Mouse (Mus musculus) cortical plate, adult 2 months (tissue): ENCODE results near the gene Ubox5.

ENCODE experiments used
- CTCF ChIP-seq: fragments of 200-500 bp; IDR thresholded peaks from 2 replicates; pipeline ENCODE4 v1.5.1; 2011; ENCODE audit warnings: mild to moderate bottlenecking, control low read depth, low read length; ENCODE audit not compliant: insufficient read depth; ENCODE audit errors: extremely low read depth
- POLR2A ChIP-seq: fragments of 200-500 bp; IDR thresholded peaks from 2 replicates; pipeline ENCODE4 v1.6.1; 2011; ENCODE audit warnings: mild to moderate bottlenecking, low read length, control low read depth; ENCODE audit not compliant: insufficient read depth; ENCODE audit errors: extremely low read depth

DNA sequence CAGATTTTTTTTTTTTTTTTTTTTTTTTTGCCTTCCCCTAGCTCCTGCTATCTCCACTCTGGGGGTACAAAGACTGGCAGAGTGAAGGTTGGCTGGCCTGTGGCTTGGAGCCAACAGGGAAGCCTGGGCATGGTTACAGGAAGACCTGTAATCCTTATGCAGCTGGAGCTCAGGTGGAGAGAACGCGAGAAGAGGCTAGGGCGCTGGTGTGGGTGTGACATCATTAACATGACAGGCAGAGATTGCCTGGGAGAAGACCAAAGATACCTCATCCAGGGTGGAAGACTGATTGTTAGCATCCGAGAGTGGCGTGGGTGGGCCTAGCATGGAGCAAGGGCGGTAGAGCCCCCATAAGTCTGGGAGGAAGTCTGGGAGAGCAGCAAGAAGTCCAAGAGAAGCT, 9.4 kb upstream of the Ubox5 start:
- no peak for TF ChIP-seq CTCF
- TF ChIP-seq POLR2A, result no peak
